Mouse (Mus musculus) CD4-positive, CD25-positive, alpha-beta regulatory T cell, adult 4 months (primary cell): ENCODE results near the gene Prkx. TPM values are rescaled to one million over a fixed set of nuclear protein-coding genes. Genes with fewer than 3 reads are reported as not detected.

Experiments
- ATAC-seq: one replicate; pipeline ENCODE4 v1.8.0; 2017
- polyA plus RNA-seq, 2 experiments: library from polyadenylated mRNA; unstranded; fragments of 100-300 nt; shearing (Covaris generic); gene quantifications; one replicate each; pipeline ENCODE4 v1.2.1; 2017

Gene Prkx
- polyA plus RNA-seq = 10 to 100 TPM; 23.0 to 25.3 TPM

- ATAC-seq = peak; percentile 61
Measured at GRCm38 (mm10) chrX:77796238-77796835, at the start of gene Prkx. Gene Prkx (minus strand): TSS chrX:77796278.

- no peak for ATAC-seq
Measured at GRCm38 (mm10) chrX:77812031-77812430, 16.0 kb upstream of the Prkx start.

- ATAC-seq = peak; percentile 68
Measured at GRCm38 (mm10) chrX:77810608-77811206, 14.6 kb upstream of the Prkx start.

- peak; percentile 77 for ATAC-seq
Measured at GRCm38 (mm10) chrX:77808602-77809001, 12.5 kb upstream of the Prkx start.

GRCm38 (mm10) chrX:77802293-77802692 lies 6.2 kb upstream of the Prkx start:
- no peak for ATAC-seq

- ATAC-seq = peak; percentile 48
Measured at GRCm38 (mm10) chrX:77801543-77801942, 5.5 kb upstream of the Prkx start.

- ATAC-seq = no peak
Measured at GRCm38 (mm10) chrX:77799554-77799953, 3.5 kb upstream of the Prkx start.

- no peak for ATAC-seq
Measured at GRCm38 (mm10) chrX:77797801-77798200, 1.7 kb upstream of the Prkx start.

- ATAC-seq = no peak
Measured at GRCm38 (mm10) chrX:77796916-77797315, 838 bp upstream of the Prkx start.

- peak; percentile 87 for ATAC-seq
Measured at GRCm38 (mm10) chrX:77795858-77796174, 262 bp downstream of the Prkx start.

GRCm38 (mm10) chrX:77794962-77795857 lies 868 bp downstream of the Prkx start:
- ATAC-seq = peak; percentile 28

- ATAC-seq = no peak
Measured at GRCm38 (mm10) chrX:77788675-77789074, 7.4 kb downstream of the Prkx start.

- ATAC-seq = no peak
Measured at GRCm38 (mm10) chrX:77786354-77786753, 9.7 kb downstream of the Prkx start.

- ATAC-seq = peak; percentile 65
Measured at GRCm38 (mm10) chrX:77777822-77778221, 18.3 kb downstream of the Prkx start.

GRCm38 (mm10) chrX:77765153-77765552 lies 30.9 kb downstream of the Prkx start:
- no peak for ATAC-seq

GRCm38 (mm10) chrX:77744260-77744659 lies 51.8 kb downstream of the Prkx start:
- ATAC-seq = peak; percentile 54

GRCm38 (mm10) chrX:77741383-77741782 lies 54.7 kb downstream of the Prkx start:
- peak; percentile 71 for ATAC-seq

- no peak for ATAC-seq
Measured at GRCm38 (mm10) chrX:77733930-77734536, 62.0 kb downstream of the Prkx start.

GRCm38 (mm10) chrX:77720298-77720697 lies 75.8 kb downstream of the Prkx start:
- peak; percentile 43 for ATAC-seq
